Mouse (Mus musculus) testis, adult 2 months (tissue): ENCODE results near the gene 4930470P17Rik.

Experiments
- CTCF ChIP-seq: fragments of 200-500 bp; IDR thresholded peaks from 2 replicates; pipeline ENCODE4 v1.5.1; 2012; ENCODE audit warnings: low read depth, mild to moderate bottlenecking, inconsistent platforms, low read length, moderate library complexity; ENCODE audit not compliant: control insufficient read depth, insufficient read depth, insufficient replicate concordance
- POLR2A ChIP-seq: fragments of 200-500 bp; IDR thresholded peaks from 2 replicates; pipeline ENCODE4 v1.6.1; 2012; ENCODE audit warnings: low read depth, mild to moderate bottlenecking, inconsistent platforms, low read length, moderate library complexity; ENCODE audit not compliant: control insufficient read depth

DNA sequence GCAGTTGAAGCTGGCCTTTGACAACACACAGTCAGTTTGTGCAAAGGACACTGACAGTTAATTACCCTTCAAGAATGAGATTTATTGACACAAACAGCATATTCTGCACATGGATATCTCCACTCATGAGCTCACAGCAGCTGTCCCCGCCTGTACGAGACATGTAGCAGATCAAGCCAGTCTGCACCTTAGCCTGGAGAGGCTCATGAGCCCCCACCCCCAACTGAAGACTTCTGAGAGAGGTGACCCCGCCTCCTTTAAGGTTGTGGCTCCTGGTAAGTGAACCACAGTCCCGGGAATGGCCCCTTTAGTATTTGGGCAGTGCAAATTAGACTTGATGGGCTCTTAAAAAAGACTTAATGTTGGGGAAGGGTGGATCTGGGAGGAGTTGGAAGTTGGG lies 56.1 kb downstream of the 4930470P17Rik start:
- TF ChIP-seq CTCF (no peak), POLR2A (no peak)
